Mouse (Mus musculus) MEL (cell line): ENCODE measurements around the gene Map3k3.

Experiments used
- CTCF ChIP-seq, 3 experiments: IDR thresholded peaks in 2 of 3; conservative IDR thresholded peaks in 1 of 3; 2 replicates each; pipeline ENCODE4 v1.5.1; 2011 to 2012; ENCODE audit warnings: low read length in 3 of 3, low read depth in 2 of 3, mild to moderate bottlenecking in 2 of 3, improper control_type of control experiment in 1 of 3, inconsistent platforms in 1 of 3, mixed read lengths in 1 of 3, moderate library complexity in 1 of 3; ENCODE audit not compliant: control insufficient read depth in 1 of 3, insufficient read depth in 1 of 3, poor library complexity in 1 of 3, severe bottlenecking in 1 of 3
- JUND ChIP-seq: IDR thresholded peaks from 2 replicates; pipeline ENCODE4 v1.6.1; 2011; ENCODE audit warnings: low read depth, mild to moderate bottlenecking, improper control_type of control experiment, low read length
- MAFK ChIP-seq: IDR thresholded peaks from 2 replicates; pipeline ENCODE4 v1.6.1; 2011; ENCODE audit warnings: low read depth, mild to moderate bottlenecking, low read length, improper control_type of control experiment, borderline replicate concordance

DNA sequence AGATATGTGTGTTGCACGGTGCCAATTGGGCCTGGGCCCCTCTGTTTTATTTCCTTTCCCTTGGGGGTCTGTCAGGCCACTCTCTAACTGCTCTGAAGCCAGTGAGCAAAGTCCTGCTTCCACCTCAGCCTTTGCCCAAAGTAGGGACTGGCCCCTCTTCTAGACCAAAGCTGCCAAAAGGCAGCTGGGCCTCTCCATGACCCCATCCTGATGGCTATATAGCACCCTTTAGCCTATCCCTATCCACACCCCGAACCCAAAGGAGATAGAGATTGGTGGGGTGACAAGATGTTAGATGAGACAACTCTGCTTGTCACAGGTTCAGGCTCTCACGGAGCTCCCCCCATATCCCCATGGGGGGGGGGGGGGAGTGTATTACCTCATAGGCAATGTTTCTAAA is 71.3 kb downstream of the Map3k3 start:
- no peak for TF ChIP-seq JUND
- no peak for TF ChIP-seq CTCF (IDR thresholded peaks at IDR 0.05 in 2 of 3, conservative IDR thresholded peaks at IDR 0.05 in 1 of 3; ENCODE audit: control insufficient read depth in 1 of 3, insufficient read depth in 1 of 3, low read depth in 2 of 3, low read length in 3 of 3, poor library complexity in 1 of 3, severe bottlenecking in 1 of 3)
- TF ChIP-seq MAFK: no peak
